Mouse (Mus musculus) intestine, embryonic 15.5 days (tissue): ENCODE measurements around the gene Mdk. TPM values are rescaled to one million over a fixed set of nuclear protein-coding genes. Genes with fewer than 3 reads are reported as not detected.

Source experiments
- ATAC-seq: fragments of 200-750 bp; cut with Nextera tagmentation; 2 replicates; pipeline ENCODE4 v1.8.0; 2017; ENCODE audit warnings: moderate TSS enrichment, moderate library complexity
- H3K27ac ChIP-seq: fragments of 300-500 bp; sonication (generic); 2 replicates; pipeline ENCODE4 v1.5.1; 2015; ENCODE audit warnings: mild to moderate bottlenecking, inconsistent platforms
- H3K27me3 ChIP-seq: fragments of 300-500 bp; sonication (generic); replicated peaks from 2 replicates; pipeline ENCODE4 v1.6.1; 2015; ENCODE audit warnings: inconsistent platforms
- H3K36me3 ChIP-seq: fragments of 300-500 bp; sonication (generic); 2 replicates; pipeline ENCODE4 v1.6.1; 2015; ENCODE audit warnings: inconsistent platforms
- H3K4me1 ChIP-seq: fragments of 300-500 bp; sonication (generic); replicated peaks from 2 replicates; pipeline ENCODE4 v1.6.1; 2015; ENCODE audit warnings: inconsistent platforms
- H3K4me2 ChIP-seq: fragments of 300-500 bp; sonication (generic); replicated peaks from 2 replicates; pipeline ENCODE4 v1.6.1; 2015; ENCODE audit warnings: mild to moderate bottlenecking, inconsistent platforms
- H3K4me3 ChIP-seq: fragments of 300-500 bp; sonication (generic); replicated peaks from 2 replicates; pipeline ENCODE4 v1.5.1; 2015; ENCODE audit warnings: inconsistent platforms
- H3K9ac ChIP-seq: fragments of 300-500 bp; sonication (generic); 2 replicates; pipeline ENCODE4 v1.6.1; 2015; ENCODE audit warnings: inconsistent platforms
- H3K9me3 ChIP-seq: fragments of 300-500 bp; sonication (generic); 2 replicates; pipeline ENCODE4 v1.6.1; 2016; ENCODE audit warnings: inconsistent platforms
- WGBS: fragments of 180-500 bp; shearing (Covaris S2); methylation state at CpG from one replicate; pipeline ENCODE4 v1.1.7; 2015; 5-methylcytosine and 5-hydroxymethylcytosine counted together
- polyA plus RNA-seq: library from polyadenylated mRNA; unstranded; fragments of >200 nt; fragmentation: Nextera tagmentation; extraction: Ambion mirVana; gene quantifications from 2 replicates; pipeline ENCODE4 v1.2.1, GENCODE M21; 2015

Gene Mdk
- polyA plus RNA-seq, 1 experiment from 2014 or later = 652 TPM

DNA sequence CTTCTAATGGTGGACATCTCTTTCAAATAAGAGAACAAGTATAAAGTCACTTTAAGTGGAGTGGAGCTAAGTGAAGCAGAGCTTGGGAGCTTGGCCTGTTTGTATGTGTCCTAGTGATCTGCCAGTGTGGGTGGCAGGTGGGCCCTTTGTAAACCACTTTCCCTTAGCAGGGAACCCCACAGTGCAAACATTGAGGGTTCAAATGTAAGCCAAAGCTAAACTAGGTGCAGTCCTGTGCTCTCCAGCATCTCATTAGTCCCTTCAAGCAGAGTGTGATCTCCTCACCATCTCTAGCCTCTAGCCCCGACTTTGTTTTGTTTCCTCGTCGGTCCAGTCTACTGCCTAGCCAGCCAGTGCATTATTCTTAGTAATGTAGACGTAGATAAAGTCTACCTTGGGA lies 47.5 kb downstream of the Mdk start:
- 83% methylated on average over 4 of the region's 4 CpGs for WGBS
- H3K9ac ChIP-seq = no peak overlapping the region
- no peaks in the 10 kb centered on the region for H3K27me3 ChIP-seq
- H3K4me3 ChIP-seq = no peak overlapping the region
- H3K4me1 ChIP-seq = no peaks in the 10 kb centered on the region
- no peak overlapping the region for H3K4me2 ChIP-seq
- H3K9me3 ChIP-seq = no peaks in the 10 kb centered on the region
- no peak overlapping the region for H3K27ac ChIP-seq
- H3K36me3 ChIP-seq = peaks cover 8% of the 10 kb centered on the region; the same call in 1 of the 2 replicates
- no peak for ATAC-seq

- ATAC-seq = no peak
- WGBS = 71% methylated on average over 4 of the region's 4 CpGs
- no peak overlapping the region for H3K9ac ChIP-seq
Measured at GRCm38 (mm10) chr2:91883961-91884360, 48.1 kb downstream of the Mdk start.

More at GRCm38 (mm10) chr2:91883961-91884360, 48.1 kb downstream of the Mdk start:
- Histone ChIP-seq H3K27ac (no peak overlapping the region), H3K4me2 (no peak overlapping the region), H3K4me1 (0 out of 2 replicates have a peak, but pooled peaks cover under 1% of the 10 kb centered on the region), H3K9me3 (no peaks in the 10 kb centered on the region), H3K4me3 (no peak overlapping the region), H3K36me3 (peaks cover 8% of the 10 kb centered on the region; the same call in 1 of the 2 replicates), H3K27me3 (no peaks in the 10 kb centered on the region)

Other genes with a start within 250 kb of the Mdk start
- 20.4 and 20.7 TPM in 2 replicates for gene Atg13, start 221.7 kb downstream of the Mdk start, polyA plus RNA-seq
- 17.0 and 17.8 TPM in 2 replicates for gene Harbi1, start 221.4 kb downstream of the Mdk start, polyA plus RNA-seq
- 12.5 and 13.7 TPM in 2 replicates for gene Ambra1, start 202.2 kb downstream of the Mdk start, polyA plus RNA-seq
- 0.23 and 0.25 TPM in 2 replicates for gene Chrm4, start 5.0 kb downstream of the Mdk start, polyA plus RNA-seq
- gene Gm9821, start 13.4 kb upstream of the Mdk start, polyA plus RNA-seq = 0.44 and 0.73 TPM in 2 replicates
- 60.3 and 76.1 TPM in 2 replicates for gene Dgkz, start 43.6 kb upstream of the Mdk start, polyA plus RNA-seq
- gene Creb3l1, start 92.2 kb upstream of the Mdk start, polyA plus RNA-seq = 16.8 and 18.7 TPM in 2 replicates
- gene Phf21a, start 160.8 kb upstream of the Mdk start, polyA plus RNA-seq = 18.1 and 19.1 TPM in 2 replicates